Mouse (Mus musculus): Measurements from ENCODE around the gene Pdp2.

The Pdp2 gene

GRCm38 (mm10) chr8:104597656-104598055 lies 6.4 kb downstream of the Pdp2 start:
- in situ Hi-C loops (cut with MboI, MseI): no loop called here

- in situ Hi-C loops (cut with MboI, MseI): no loop called here
Observed at GRCm38 (mm10) chr8:104598496-104598895, 7.2 kb downstream of the Pdp2 start.

- in situ Hi-C loops (cut with MboI, MseI): no loop called here
Observed at GRCm38 (mm10) chr8:104601386-104601785, 10.1 kb downstream of the Pdp2 start.

- in situ Hi-C loops (cut with MboI, MseI): no loop called here
Observed at GRCm38 (mm10) chr8:104601941-104602371, 10.7 kb downstream of the Pdp2 start.

GRCm38 (mm10) chr8:104602468-104603244 lies 11.4 kb downstream of the Pdp2 start:
- in situ Hi-C loops (cut with MboI, MseI): no loop called here

GRCm38 (mm10) chr8:104603245-104603593 lies 12.0 kb downstream of the Pdp2 start:
- in situ Hi-C loops (cut with MboI, MseI): no loop called here

GRCm38 (mm10) chr8:104606329-104606728 lies 15.1 kb downstream of the Pdp2 start:
- in situ Hi-C loops (cut with MboI, MseI): no loop called here

GRCm38 (mm10) chr8:104607944-104608343 lies 16.7 kb downstream of the Pdp2 start:
- in situ Hi-C loops (cut with MboI, MseI): no loop called here

GRCm38 (mm10) chr8:104609222-104609621 lies 18.0 kb downstream of the Pdp2 start:
- in situ Hi-C loops (cut with MboI, MseI): no loop called here

GRCm38 (mm10) chr8:104610185-104610766 lies 19.0 kb downstream of the Pdp2 start:
- in situ Hi-C loops (cut with MboI, MseI): no loop called here

- in situ Hi-C loops (cut with MboI, MseI): no loop called here
Observed at GRCm38 (mm10) chr8:104611613-104612012, 20.4 kb downstream of the Pdp2 start.

- in situ Hi-C loops (cut with MboI, MseI): no loop called here
Observed at GRCm38 (mm10) chr8:104613119-104613518, 21.9 kb downstream of the Pdp2 start.

GRCm38 (mm10) chr8:104620765-104621164 lies 29.5 kb downstream of the Pdp2 start:
- in situ Hi-C loops (cut with MboI, MseI): no loop called here

GRCm38 (mm10) chr8:104624161-104624560 lies 32.9 kb downstream of the Pdp2 start, which contains the start of gene Cdh16:
Cdh16 (minus strand) TSS chr8:104624396.
- in situ Hi-C loops (cut with MboI, MseI): no loop called here

GRCm38 (mm10) chr8:104627065-104627740 lies 36.0 kb downstream of the Pdp2 start:
- in situ Hi-C loops (cut with MboI, MseI): loop anchor here (25.0 kb wide), 1 partner anchor 635 kb away; the partner anchor contains the start of genes B3gnt9, Fbxl8, Hsf4 and Tradd

- in situ Hi-C loops (cut with MboI, MseI): loop anchor here (25.0 kb wide), 1 partner anchor 634 kb away; the partner anchor contains the start of genes B3gnt9, Fbxl8, Hsf4 and Tradd
Observed at GRCm38 (mm10) chr8:104628402-104628801, 37.2 kb downstream of the Pdp2 start.

- in situ Hi-C loops (cut with MboI, MseI): loop anchor here (10.0 to 25.0 kb wide), 2 partner anchors 633 to 865 kb away; partner anchors contain the start of genes B3gnt9, Fbxl8, Hsf4 and Tradd
Observed at GRCm38 (mm10) chr8:104629306-104630110, 38.3 kb downstream of the Pdp2 start.

- in situ Hi-C loops (cut with MboI, MseI): loop anchor here (10.0 to 25.0 kb wide), 2 partner anchors 632 to 865 kb away; partner anchors contain the start of genes B3gnt9, Fbxl8, Hsf4 and Tradd
Observed at GRCm38 (mm10) chr8:104630111-104630479, 38.8 kb downstream of the Pdp2 start.

- in situ Hi-C loops (cut with MboI, MseI): loop anchor here (10.0 to 25.0 kb wide), 2 partner anchors 632 to 864 kb away; partner anchors contain the start of genes B3gnt9, Fbxl8, Hsf4 and Tradd
Observed at GRCm38 (mm10) chr8:104630574-104630973, 39.3 kb downstream of the Pdp2 start.

GRCm38 (mm10) chr8:104630981-104631663 lies 39.9 kb downstream of the Pdp2 start, which contains the start of gene Rrad:
Rrad (minus strand) TSS chr8:104631327.
- in situ Hi-C loops (cut with MboI, MseI): loop anchor here (10.0 to 25.0 kb wide), 2 partner anchors 631 to 864 kb away; partner anchors contain the start of genes B3gnt9, Fbxl8, Hsf4 and Tradd
